Mouse (Mus musculus) ES-Bruce4 (cell line): Measurements from ENCODE around the gene Cul4a.

Experiments used
- CTCF ChIP-seq: IDR thresholded peaks from one replicate; pipeline ENCODE4 v1.8.1; 2011; ENCODE audit warnings: low read depth, low read length
- POLR2A ChIP-seq: IDR thresholded peaks from one replicate; pipeline ENCODE4 v1.8.1; 2011; ENCODE audit warnings: low read length; ENCODE audit not compliant: insufficient read depth

DNA sequence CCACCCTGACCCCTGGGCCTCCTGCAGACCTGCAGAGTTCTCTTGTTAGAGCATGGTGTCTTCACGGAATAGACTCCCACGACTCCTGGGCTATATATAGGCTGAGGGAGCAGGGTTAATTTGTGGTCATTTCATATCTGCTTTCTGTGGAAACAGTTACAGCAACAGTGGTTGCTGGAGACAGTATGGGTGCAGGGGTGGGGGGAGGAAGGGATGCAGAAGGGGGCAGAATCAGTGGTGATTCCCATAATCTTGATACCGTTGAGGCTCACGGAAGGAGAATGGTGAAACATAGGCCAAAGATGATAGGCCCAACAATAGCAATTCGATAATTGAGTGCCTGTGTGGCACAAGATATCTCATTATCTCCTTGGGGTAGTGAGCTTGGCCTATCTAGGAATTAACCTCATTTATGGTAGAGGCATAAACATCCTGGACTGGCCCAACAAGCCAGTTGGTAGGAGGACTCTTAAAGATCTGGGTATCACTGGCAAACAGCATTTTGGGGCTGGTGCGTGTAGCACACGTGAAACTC is 17.5 kb downstream of the Cul4a start:
- no peak for TF ChIP-seq POLR2A
- TF ChIP-seq CTCF = no peak
